Mouse (Mus musculus) spleen, postnatal 14 days (tissue): Measurements from ENCODE around the gene Gpbar1.
"Not testable (repeated sequence)": the region's sequence is repeated elsewhere in the genome, so short reads cannot be mapped to it uniquely, and the experiment has no call there.

Experiments
- DNase-seq, 2 experiments: peaks; one replicate each; pipeline ENCODE4 v3.0.0; 2021 to 2022; ENCODE audit warnings: low spot score in 2 of 2

Gene Gpbar1

GRCm38 (mm10) chr1:74316114-74316827 is 37.9 kb downstream of the Gpbar1 start:
- no peak for DNase-seq

- DNase-seq, result no peak
These were observed 40.4 kb downstream of the Gpbar1 start for GRCm38 (mm10) chr1:74318711-74319110.

- no peak for DNase-seq
These were observed 43.0 kb downstream of the Gpbar1 start for GRCm38 (mm10) chr1:74321396-74321795.

- not testable (repeated sequence) for DNase-seq
These were observed 48.6 kb downstream of the Gpbar1 start for GRCm38 (mm10) chr1:74326916-74327315.
